Mouse (Mus musculus) lung, postnatal 0 days (tissue): ENCODE results near the gene Ccdc155. TPM values are rescaled to one million over a fixed set of nuclear protein-coding genes. Genes with fewer than 3 reads are reported as not detected.

Experiments
- ATAC-seq: fragments of 200-750 bp; cut with Nextera tagmentation; 2 replicates; pipeline ENCODE4 v1.8.0; 2017; ENCODE audit warnings: moderate library complexity
- DNase-seq: peaks from one replicate; pipeline ENCODE4 v3.0.0-alpha.2; 2016; ENCODE audit warnings: low spot score
- H3K27ac ChIP-seq: fragments of 300-500 bp; sonication (generic); 2 replicates; pipeline ENCODE4 v1.5.1; 2014; ENCODE audit warnings: antibody characterized with exemption, mild to moderate bottlenecking, low read length, mixed read lengths
- H3K27me3 ChIP-seq: fragments of 300-500 bp; sonication (generic); replicated peaks from 2 replicates; pipeline ENCODE4 v1.6.1; 2014; ENCODE audit warnings: low read length, mixed read lengths; ENCODE audit not compliant: insufficient read depth
- H3K36me3 ChIP-seq: fragments of 300-500 bp; sonication (generic); 2 replicates; pipeline ENCODE4 v1.6.1; 2014; ENCODE audit warnings: low read length, mixed read lengths; ENCODE audit not compliant: insufficient read depth
- H3K4me1 ChIP-seq: fragments of 300-500 bp; sonication (generic); 2 replicates; pipeline ENCODE4 v1.6.1; 2014; ENCODE audit warnings: antibody characterized with exemption, low read depth, low read length, mixed read lengths; ENCODE audit not compliant: insufficient read depth
- H3K4me2 ChIP-seq: fragments of 300-500 bp; sonication (generic); replicated peaks from 2 replicates; pipeline ENCODE4 v1.6.1; 2014; ENCODE audit warnings: low read depth, mild to moderate bottlenecking, low read length, moderate library complexity, mixed read lengths
- H3K4me3 ChIP-seq: fragments of 300-500 bp; sonication (generic); 2 replicates; pipeline ENCODE4 v1.5.1; 2014; ENCODE audit warnings: low read depth, low read length
- H3K9ac ChIP-seq: fragments of 300-500 bp; sonication (generic); replicated peaks from 2 replicates; pipeline ENCODE4 v1.6.1; 2014; ENCODE audit warnings: low read depth, mild to moderate bottlenecking
- H3K9me3 ChIP-seq: fragments of 300-500 bp; sonication (generic); 2 replicates; pipeline ENCODE4 v1.6.1; 2016; ENCODE audit warnings: low read length, mixed read lengths
- CTCF ChIP-seq: IDR thresholded peaks from 2 replicates; pipeline ENCODE4 v1.5.1; 2016; ENCODE audit warnings: antibody characterized with exemption, mild to moderate bottlenecking
- EP300 ChIP-seq: IDR thresholded peaks from 2 replicates; pipeline ENCODE4 v1.6.1; 2016; ENCODE audit warnings: antibody characterized with exemption, mild to moderate bottlenecking, control low read depth
- WGBS: fragments of 180-500 bp; shearing (Covaris S2); extraction: QIAGEN DNeasy Blood & Tissue Kit; methylation state at CpG from one replicate; pipeline ENCODE4 v1.1.7; 2014; 5-methylcytosine and 5-hydroxymethylcytosine counted together
- polyA plus RNA-seq: library from polyadenylated mRNA; unstranded; fragments of >200 nt; fragmentation: Nextera tagmentation; extraction: Ambion mirVana; gene quantifications from 2 replicates; pipeline ENCODE4 v1.2.1, GENCODE M21; 2015

Gene Ccdc155
- polyA plus RNA-seq, 1 experiment from 2014 or later: 2.7 TPM

GRCm38 (mm10) chr7:45198435-45198834, 6.3 kb downstream of the Ccdc155 start:
- no peak for TF ChIP-seq EP300
- TF ChIP-seq CTCF: peak; percentile 95
- ATAC-seq: peak; percentile 69
- no peaks in the 10 kb centered on the region for H3K36me3 ChIP-seq
- H3K4me1 ChIP-seq: no peaks in the 10 kb centered on the region
- WGBS: 9% methylated on average over 5 of the region's 5 CpGs
- DNase-seq: peak; percentile 81
- H3K9ac ChIP-seq: no peak overlapping the region
- no peak overlapping the region for H3K4me2 ChIP-seq
- no peak overlapping the region for H3K27ac ChIP-seq
- H3K9me3 ChIP-seq: no peaks in the 10 kb centered on the region
- no peak overlapping the region for H3K4me3 ChIP-seq
- no peaks in the 10 kb centered on the region for H3K27me3 ChIP-seq

- no peaks in the 10 kb centered on the region for H3K4me1 ChIP-seq
- no peak overlapping the region for H3K4me3 ChIP-seq
- ATAC-seq (no peak), DNase-seq (no peak)
- 59% methylated on average over 5 of the region's 5 CpGs for WGBS
- no peaks in the 10 kb centered on the region; the same call in 1 of the 2 replicates for H3K27me3 ChIP-seq
- TF ChIP-seq CTCF (no peak), EP300 (no peak)
- no peak overlapping the region for H3K27ac ChIP-seq
- no peak overlapping the region for H3K4me2 ChIP-seq
- H3K9me3 ChIP-seq: no peaks in the 10 kb centered on the region
- H3K36me3 ChIP-seq: no peaks in the 10 kb centered on the region
- H3K9ac ChIP-seq: no peak overlapping the region
These were observed 7.7 kb downstream of the Ccdc155 start for GRCm38 (mm10) chr7:45196994-45197393.

- H3K9me3 ChIP-seq: no peaks in the 10 kb centered on the region
- 78% methylated on average over 4 of the region's 4 CpGs for WGBS
- no peak for ATAC-seq
- no peak for DNase-seq
- no peak overlapping the region for H3K9ac ChIP-seq
- H3K36me3 ChIP-seq: no peaks in the 10 kb centered on the region
- H3K4me1 ChIP-seq: no peaks in the 10 kb centered on the region
- H3K4me3 ChIP-seq: no peak overlapping the region
- H3K27me3 ChIP-seq: no peaks in the 10 kb centered on the region; the same call in 1 of the 2 replicates
- TF ChIP-seq EP300 (no peak), CTCF (no peak)
- no peak overlapping the region for H3K4me2 ChIP-seq
- H3K27ac ChIP-seq: no peak overlapping the region
These were observed 8.5 kb downstream of the Ccdc155 start for GRCm38 (mm10) chr7:45196176-45196535.

- Histone ChIP-seq H3K4me3 (no peak overlapping the region), H3K27ac (no peak overlapping the region), H3K4me2 (no peak overlapping the region), H3K9ac (no peak overlapping the region), H3K9me3 (no peaks in the 10 kb centered on the region), H3K36me3 (no peaks in the 10 kb centered on the region), H3K27me3 (no peaks in the 10 kb centered on the region; the same call in 1 of the 2 replicates), H3K4me1 (no peaks in the 10 kb centered on the region)
- 51% methylated on average over 13 of the region's 13 CpGs for WGBS
- ATAC-seq: no peak
- TF ChIP-seq EP300 (no peak), CTCF (no peak)
- DNase-seq: no peak
These were observed 9.1 kb downstream of the Ccdc155 start for GRCm38 (mm10) chr7:45195341-45196175.

- TF ChIP-seq CTCF (no peak), EP300 (no peak)
- ATAC-seq (peak; percentile 13; the same call in 1 of the 2 replicates), DNase-seq (no peak)
- Histone ChIP-seq H3K4me2 (no peak overlapping the region), H3K27ac (no peak overlapping the region), H3K4me1 (no peaks in the 10 kb centered on the region), H3K36me3 (no peaks in the 10 kb centered on the region), H3K4me3 (no peak overlapping the region), H3K9ac (no peak overlapping the region), H3K9me3 (no peaks in the 10 kb centered on the region), H3K27me3 (no peaks in the 10 kb centered on the region; the same call in 1 of the 2 replicates)
- 62% methylated on average over 17 of the region's 17 CpGs for WGBS
These were observed 10.6 kb downstream of the Ccdc155 start for GRCm38 (mm10) chr7:45193871-45194785.

- TF ChIP-seq CTCF (0 out of 2 replicates have a peak, but pooled peaks have one; percentile 12), EP300 (no peak)
- H3K9me3 ChIP-seq: no peaks in the 10 kb centered on the region
- no peaks in the 10 kb centered on the region for H3K4me1 ChIP-seq
- WGBS: 51% methylated on average over 5 of the region's 5 CpGs
- no peak overlapping the region for H3K27ac ChIP-seq
- no peak for DNase-seq
- no peaks in the 10 kb centered on the region; the same call in 1 of the 2 replicates for H3K27me3 ChIP-seq
- no peak overlapping the region for H3K9ac ChIP-seq
- H3K36me3 ChIP-seq: no peaks in the 10 kb centered on the region
- no peak for ATAC-seq
- H3K4me2 ChIP-seq: no peak overlapping the region
- no peak overlapping the region for H3K4me3 ChIP-seq
These were observed 11.3 kb downstream of the Ccdc155 start for GRCm38 (mm10) chr7:45193406-45193805.
